Mouse (Mus musculus) embryonic fibroblast, embryonic 13.5 days (primary cell): ENCODE results near the gene Nol4l.

Experiments
- CTCF ChIP-seq: IDR thresholded peaks from 2 replicates; pipeline ENCODE4 v1.5.1; 2011; ENCODE audit warnings: mild to moderate bottlenecking, control low read depth, low read length, moderate library complexity, borderline replicate concordance; ENCODE audit not compliant: insufficient read depth
- POLR2A ChIP-seq: IDR thresholded peaks from 2 replicates; pipeline ENCODE4 v1.6.1; 2011; ENCODE audit warnings: low read depth, mild to moderate bottlenecking, control low read depth, low read length, moderate library complexity

- TF ChIP-seq CTCF (no peak), POLR2A (no peak)
Observed at GRCm38 (mm10) chr2:153453961-153454759, 75.6 kb downstream of the Nol4l start.
